Mouse (Mus musculus): Measurements from ENCODE around the gene Klhdc4. TPM values are rescaled to one million over a fixed set of nuclear protein-coding genes. Genes with fewer than 3 reads are reported as not detected.

The Klhdc4 gene
- polyA plus RNA-seq, 1 experiment from 2014 or later, result 34.3 TPM

DNA sequence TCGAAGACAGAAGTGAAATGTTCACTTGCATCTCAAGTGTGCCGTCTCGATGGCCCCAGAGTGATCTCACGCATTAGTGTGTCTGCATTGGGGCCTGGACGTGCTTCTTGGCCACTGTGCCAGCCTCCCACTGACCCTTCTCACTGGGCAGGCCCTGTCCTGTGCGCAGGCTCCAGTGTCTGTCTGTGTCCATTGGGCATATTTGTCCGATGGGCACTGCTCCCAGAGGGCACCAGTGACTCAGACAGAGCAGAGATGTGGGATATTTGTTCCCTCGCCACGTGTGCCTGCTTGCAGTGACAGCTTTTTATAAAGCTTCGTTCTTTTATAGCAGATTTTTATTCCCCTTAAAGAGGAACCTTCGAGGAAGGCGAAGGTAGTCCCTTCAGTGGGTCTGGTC, 55.5 kb downstream of the Klhdc4 start:
- Histone ChIP-seq H3K4me3 (replicated peaks; ENCODE audit: low read length) (no peak overlapping the region), H3K27me3 (ENCODE audit: control insufficient read depth, insufficient read depth, low read length) (no peaks in the 10 kb centered on the region), H3K27ac (ENCODE audit: low read length) (no peak overlapping the region), H3K9me3 (replicated peaks; ENCODE audit: control insufficient read depth, low read length) (no peaks in the 10 kb centered on the region), H3K36me3 (ENCODE audit: control insufficient read depth, insufficient read depth, low read length) (no peaks in the 10 kb centered on the region), H3K4me2 (ENCODE audit: low read depth, low read length) (no peak overlapping the region), H3K9ac (ENCODE audit: low read length) (no peak overlapping the region), H3K4me1 (ENCODE audit: control insufficient read depth, insufficient read depth, low read length) (no peaks in the 10 kb centered on the region; the same call in 1 of the 2 replicates)
- no peak for ATAC-seq (ENCODE audit: insufficient read depth, low FRiP score)
- 85% methylated on average over 12 of the region's 12 CpGs for WGBS

- H3K4me3 ChIP-seq (replicated peaks; ENCODE audit: low read length), result no peak overlapping the region
- no peaks in the 10 kb centered on the region for H3K9me3 ChIP-seq (replicated peaks; ENCODE audit: control insufficient read depth, low read length)
- WGBS, result 35% methylated on average over 19 of the region's 19 CpGs
These were observed 58.3 kb downstream of the Klhdc4 start for GRCm38 (mm10) chr8:121770845-121771752.

GRCm38 (mm10) chr8:121769621-121770020, 59.7 kb downstream of the Klhdc4 start:
- Histone ChIP-seq H3K9me3 (replicated peaks; ENCODE audit: control insufficient read depth, low read length) (no peaks in the 10 kb centered on the region), H3K36me3 (ENCODE audit: control insufficient read depth, insufficient read depth, low read length) (no peaks in the 10 kb centered on the region), H3K4me3 (replicated peaks; ENCODE audit: low read length) (no peak overlapping the region), H3K27me3 (ENCODE audit: control insufficient read depth, insufficient read depth, low read length) (no peaks in the 10 kb centered on the region), H3K9ac (ENCODE audit: low read length) (no peak overlapping the region), H3K4me2 (ENCODE audit: low read depth, low read length) (no peak overlapping the region), H3K27ac (ENCODE audit: low read length) (no peak overlapping the region), H3K4me1 (ENCODE audit: control insufficient read depth, insufficient read depth, low read length) (no peaks in the 10 kb centered on the region)
- ATAC-seq (ENCODE audit: insufficient read depth, low FRiP score), result no peak
- WGBS, result 89% methylated on average over 2 of the region's 2 CpGs

More at GRCm38 (mm10) chr8:121770845-121771752, 58.3 kb downstream of the Klhdc4 start:
- no peaks in the 10 kb centered on the region for H3K36me3 ChIP-seq (ENCODE audit: control insufficient read depth, insufficient read depth, low read length)
- no peaks in the 10 kb centered on the region for H3K27me3 ChIP-seq (ENCODE audit: control insufficient read depth, insufficient read depth, low read length)
- no peak overlapping the region for H3K27ac ChIP-seq (ENCODE audit: low read length)
- H3K4me1 ChIP-seq (ENCODE audit: control insufficient read depth, insufficient read depth, low read length), result no peaks in the 10 kb centered on the region
- H3K4me2 ChIP-seq (ENCODE audit: low read depth, low read length), result no peak overlapping the region
- no peak for ATAC-seq (ENCODE audit: insufficient read depth, low FRiP score)
- H3K9ac ChIP-seq (ENCODE audit: low read length), result no peak overlapping the region

GRCm38 (mm10) chr8:121769095-121769494, 60.3 kb downstream of the Klhdc4 start:
- no peak overlapping the region for H3K4me2 ChIP-seq (ENCODE audit: low read depth, low read length)
- no peak overlapping the region for H3K4me3 ChIP-seq (replicated peaks; ENCODE audit: low read length)
- no peaks in the 10 kb centered on the region for H3K4me1 ChIP-seq (ENCODE audit: control insufficient read depth, insufficient read depth, low read length)
- H3K9me3 ChIP-seq (replicated peaks; ENCODE audit: control insufficient read depth, low read length), result no peaks in the 10 kb centered on the region
- ATAC-seq (ENCODE audit: insufficient read depth, low FRiP score), result no peak
- H3K9ac ChIP-seq (ENCODE audit: low read length), result no peak overlapping the region
- H3K36me3 ChIP-seq (ENCODE audit: control insufficient read depth, insufficient read depth, low read length), result no peaks in the 10 kb centered on the region
- H3K27me3 ChIP-seq (ENCODE audit: control insufficient read depth, insufficient read depth, low read length), result no peaks in the 10 kb centered on the region
- no peak overlapping the region for H3K27ac ChIP-seq (ENCODE audit: low read length)
- 59% methylated on average over 3 of the region's 3 CpGs for WGBS

DNA sequence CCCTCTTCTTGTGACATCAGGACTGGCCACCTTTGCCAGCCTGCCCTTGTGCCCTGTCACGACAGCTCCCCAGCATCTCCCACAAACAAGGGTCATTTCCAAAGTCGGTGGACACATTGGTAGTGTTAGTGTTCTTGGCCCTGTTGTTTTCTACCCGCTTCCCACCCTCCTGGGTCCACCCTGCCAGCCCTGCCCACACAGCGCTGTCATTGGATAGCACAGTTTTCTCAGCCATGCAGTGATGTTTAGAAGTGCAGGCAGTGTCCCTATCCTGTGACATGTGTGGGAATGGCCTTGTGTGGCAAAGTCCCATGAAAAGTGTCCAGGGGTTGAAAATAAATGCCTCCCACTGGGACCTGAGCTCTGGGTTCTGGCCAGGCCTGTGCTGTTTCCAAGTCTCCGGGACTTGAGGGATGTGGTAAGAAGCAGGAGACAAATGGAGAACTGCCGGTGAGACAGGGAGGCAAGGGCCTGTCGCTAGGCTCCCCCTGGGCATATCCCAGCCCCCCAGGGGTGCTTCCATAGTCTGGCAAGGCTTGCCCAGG, 63.7 kb downstream of the Klhdc4 start:
- ATAC-seq (ENCODE audit: insufficient read depth, low FRiP score), result no peak
- Histone ChIP-seq H3K4me3 (replicated peaks; ENCODE audit: low read length) (no peak overlapping the region), H3K4me2 (ENCODE audit: low read depth, low read length) (no peak overlapping the region), H3K27ac (ENCODE audit: low read length) (no peak overlapping the region), H3K9me3 (replicated peaks; ENCODE audit: control insufficient read depth, low read length) (no peaks in the 10 kb centered on the region), H3K9ac (ENCODE audit: low read length) (no peak overlapping the region), H3K36me3 (ENCODE audit: control insufficient read depth, insufficient read depth, low read length) (no peaks in the 10 kb centered on the region), H3K27me3 (ENCODE audit: control insufficient read depth, insufficient read depth, low read length) (no peaks in the 10 kb centered on the region), H3K4me1 (ENCODE audit: control insufficient read depth, insufficient read depth, low read length) (no peaks in the 10 kb centered on the region)
- WGBS, result 75% methylated on average over 7 of the region's 7 CpGs

GRCm38 (mm10) chr8:121763700-121764013, 65.7 kb downstream of the Klhdc4 start:
- H3K4me2 ChIP-seq (ENCODE audit: low read depth, low read length), result no peak overlapping the region
- no peak overlapping the region for H3K9ac ChIP-seq (ENCODE audit: low read length)
- no peak overlapping the region for H3K27ac ChIP-seq (ENCODE audit: low read length)
- no peaks in the 10 kb centered on the region for H3K27me3 ChIP-seq (ENCODE audit: control insufficient read depth, insufficient read depth, low read length)
- WGBS, result 66% methylated on average over 9 of the region's 9 CpGs
- H3K9me3 ChIP-seq (replicated peaks; ENCODE audit: control insufficient read depth, low read length), result no peaks in the 10 kb centered on the region
- no peaks in the 10 kb centered on the region for H3K4me1 ChIP-seq (ENCODE audit: control insufficient read depth, insufficient read depth, low read length)
- H3K36me3 ChIP-seq (ENCODE audit: control insufficient read depth, insufficient read depth, low read length), result no peaks in the 10 kb centered on the region
- no peak overlapping the region for H3K4me3 ChIP-seq (replicated peaks; ENCODE audit: low read length)
- ATAC-seq (ENCODE audit: insufficient read depth, low FRiP score), result no peak

DNA sequence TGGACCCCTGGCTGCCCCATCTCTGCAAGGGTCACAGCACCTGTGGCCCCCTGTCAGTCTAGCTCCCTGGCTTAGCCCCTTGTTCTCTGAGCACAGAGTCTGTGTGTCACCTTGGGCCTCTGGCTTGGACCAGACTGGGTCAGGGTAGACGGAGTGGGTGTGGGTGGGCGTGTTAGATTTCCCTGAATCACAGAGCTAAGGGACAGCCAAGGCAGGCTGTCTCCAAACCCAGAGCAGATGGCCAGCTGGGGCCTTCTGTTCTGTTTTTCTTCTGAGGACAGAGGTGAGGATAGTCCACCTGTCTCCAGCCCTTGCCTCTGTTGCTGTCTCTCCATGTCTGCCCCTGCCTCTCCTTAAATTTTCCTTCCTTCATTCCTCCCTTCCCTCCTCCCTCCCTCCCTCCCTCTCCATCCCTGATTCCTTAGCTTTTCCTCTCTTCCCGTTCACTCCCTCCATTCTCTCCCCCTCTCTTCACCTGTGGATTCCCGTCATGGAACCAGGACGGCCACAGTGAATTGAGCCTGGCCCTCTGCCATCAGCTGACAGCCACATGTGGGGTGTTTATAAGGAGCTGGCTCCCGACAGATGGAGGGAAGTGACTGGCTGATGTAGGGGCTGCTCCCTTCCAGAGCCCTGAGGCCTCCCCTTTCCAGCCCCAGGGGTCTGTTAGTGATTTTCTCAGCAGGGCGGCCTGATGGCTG, 66.2 kb downstream of the Klhdc4 start:
- H3K27me3 ChIP-seq (ENCODE audit: control insufficient read depth, insufficient read depth, low read length), result no peaks in the 10 kb centered on the region
- H3K27ac ChIP-seq (ENCODE audit: low read length), result no peak overlapping the region
- WGBS, result 50% methylated on average over 7 of the region's 7 CpGs
- H3K9me3 ChIP-seq (replicated peaks; ENCODE audit: control insufficient read depth, low read length), result no peaks in the 10 kb centered on the region
- no peaks in the 10 kb centered on the region for H3K36me3 ChIP-seq (ENCODE audit: control insufficient read depth, insufficient read depth, low read length)
- H3K4me3 ChIP-seq (replicated peaks; ENCODE audit: low read length), result no peak overlapping the region
- H3K4me1 ChIP-seq (ENCODE audit: control insufficient read depth, insufficient read depth, low read length), result no peaks in the 10 kb centered on the region
- H3K4me2 ChIP-seq (ENCODE audit: low read depth, low read length), result no peak overlapping the region
- ATAC-seq (ENCODE audit: insufficient read depth, low FRiP score), result no peak
- no peak overlapping the region for H3K9ac ChIP-seq (ENCODE audit: low read length)

DNA sequence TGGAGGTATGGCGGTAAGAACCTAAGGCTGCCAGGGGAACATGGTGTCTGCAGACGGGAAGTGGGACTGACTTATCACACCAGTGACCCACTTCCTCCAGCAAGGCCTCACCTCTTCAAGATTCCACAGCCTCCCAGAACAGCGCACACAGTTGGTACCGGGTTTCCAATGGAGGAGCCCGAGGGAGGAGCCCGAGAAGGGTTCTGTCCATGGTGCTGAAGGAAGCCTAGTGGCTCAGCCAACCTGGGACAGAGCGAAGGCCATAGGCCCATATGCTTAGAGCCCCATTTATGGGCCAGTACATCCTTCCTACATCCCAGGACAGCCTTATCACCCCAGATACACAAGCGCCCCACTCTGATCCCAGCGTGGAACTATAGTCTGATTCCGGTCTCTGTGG, 67.9 kb downstream of the Klhdc4 start:
- Histone ChIP-seq H3K9ac (ENCODE audit: low read length) (no peak overlapping the region), H3K27ac (ENCODE audit: low read length) (no peak overlapping the region), H3K9me3 (replicated peaks; ENCODE audit: control insufficient read depth, low read length) (no peaks in the 10 kb centered on the region), H3K36me3 (ENCODE audit: control insufficient read depth, insufficient read depth, low read length) (no peaks in the 10 kb centered on the region), H3K4me3 (replicated peaks; ENCODE audit: low read length) (no peak overlapping the region), H3K4me2 (ENCODE audit: low read depth, low read length) (no peak overlapping the region), H3K27me3 (ENCODE audit: control insufficient read depth, insufficient read depth, low read length) (no peaks in the 10 kb centered on the region), H3K4me1 (ENCODE audit: control insufficient read depth, insufficient read depth, low read length) (no peaks in the 10 kb centered on the region)
- ATAC-seq (ENCODE audit: insufficient read depth, low FRiP score), result no peak
- WGBS, result 26% methylated on average over 10 of the region's 10 CpGs

DNA sequence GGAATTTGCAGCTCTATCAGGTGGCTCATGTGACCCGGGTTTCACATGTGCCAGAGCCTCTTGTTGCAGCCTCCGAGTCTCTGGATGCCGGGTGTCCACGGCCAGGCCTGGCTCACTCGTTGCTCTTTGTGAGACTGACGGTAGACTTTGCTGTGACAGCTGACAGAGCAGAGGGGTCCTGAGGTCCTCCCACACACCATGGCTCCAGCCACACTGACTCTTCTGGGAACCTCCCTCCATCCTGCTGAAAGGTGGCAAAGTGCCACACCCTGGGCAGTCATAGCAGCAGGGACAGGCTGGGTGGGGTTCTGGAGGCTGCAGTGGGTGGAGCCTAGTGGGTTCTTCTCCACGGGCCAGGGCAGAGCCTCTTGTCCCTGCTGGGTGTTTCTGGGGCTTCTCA, 68.9 kb downstream of the Klhdc4 start:
- Histone ChIP-seq H3K36me3 (ENCODE audit: control insufficient read depth, insufficient read depth, low read length) (no peaks in the 10 kb centered on the region), H3K9me3 (replicated peaks; ENCODE audit: control insufficient read depth, low read length) (no peaks in the 10 kb centered on the region), H3K4me1 (ENCODE audit: control insufficient read depth, insufficient read depth, low read length) (no peaks in the 10 kb centered on the region), H3K27ac (ENCODE audit: low read length) (no peak overlapping the region), H3K4me3 (replicated peaks; ENCODE audit: low read length) (no peak overlapping the region), H3K9ac (ENCODE audit: low read length) (no peak overlapping the region), H3K4me2 (ENCODE audit: low read depth, low read length) (no peak overlapping the region), H3K27me3 (ENCODE audit: control insufficient read depth, insufficient read depth, low read length) (no peaks in the 10 kb centered on the region)
- ATAC-seq (ENCODE audit: insufficient read depth, low FRiP score), result no peak
- WGBS, result 59% methylated on average over 7 of the region's 7 CpGs

Data from stomach, embryonic 16.5 days (tissue).